Mouse (Mus musculus): ENCODE measurements around the gene Arhgap31.

DNA sequence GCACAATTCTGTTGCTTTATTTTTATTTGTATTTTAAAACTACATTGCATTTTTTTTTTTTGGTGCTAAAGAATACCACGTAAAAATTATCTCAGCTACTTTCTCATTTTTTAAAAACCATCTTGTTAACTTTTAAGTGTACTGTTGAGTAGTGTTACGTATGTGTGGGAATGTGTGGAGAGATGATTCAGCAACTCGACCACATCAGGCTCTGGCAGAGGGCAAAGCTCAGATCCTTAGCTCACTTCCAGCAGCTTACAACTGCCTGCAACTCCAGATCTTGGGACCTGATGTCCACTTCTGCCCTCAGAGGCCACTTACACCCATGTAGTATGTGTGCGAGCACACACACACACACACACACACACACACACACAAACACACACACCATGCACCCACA lies 43.5 kb upstream of the Arhgap31 start:
- TF ChIP-seq CTCF (IDR thresholded peaks at IDR 0.05; ENCODE audit: low read depth, low read length) = no peak
- no peak for TF ChIP-seq POLR2A (IDR thresholded peaks at IDR 0.05; ENCODE audit: borderline replicate concordance, low read depth, low read length)
